Comparison of ENCODE assay signal across 8 mouse cellular contexts in the genomic region with DNA sequence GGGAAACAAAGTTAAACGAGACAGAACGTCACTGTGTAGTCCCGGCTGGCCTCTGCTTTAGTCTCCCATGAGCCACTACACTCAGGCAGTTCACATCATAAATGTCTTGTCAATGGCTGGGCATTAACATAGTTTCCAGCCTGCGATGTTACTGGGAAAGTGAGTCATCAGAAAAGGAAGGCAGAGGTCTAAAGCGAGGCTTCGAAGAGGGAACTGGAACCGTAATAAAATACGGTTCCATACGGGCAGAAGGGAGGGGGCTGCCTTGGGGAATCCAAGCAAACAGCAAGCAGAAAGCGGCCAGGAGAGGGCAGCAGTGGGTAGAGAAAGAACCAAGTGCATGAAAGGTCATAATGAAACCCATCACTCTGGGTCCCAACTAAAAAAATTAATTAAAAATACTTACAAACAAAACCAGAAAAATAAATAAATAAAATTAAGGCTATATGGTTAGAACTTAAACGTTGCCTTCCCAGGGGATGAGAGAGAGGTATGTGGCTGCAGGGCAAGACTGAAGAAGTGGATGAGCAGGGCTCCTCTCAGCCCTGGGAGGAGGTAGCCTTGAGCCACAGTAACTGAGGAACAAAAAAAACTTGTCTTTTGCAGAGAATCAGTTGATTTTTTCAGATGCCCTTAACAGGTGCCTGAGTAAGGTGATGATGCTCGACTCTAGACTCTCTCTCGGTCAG. TPM values are rescaled to one million over a fixed set of nuclear protein-coding genes. Genes with fewer than 3 reads are reported as not detected.
DNase-seq lines count a peak whose midpoint lies in the region; ATAC-seq and TF ChIP-seq lines count a peak whose summit lies in the region.

No protein-coding gene starts in this region.

- no peak overlapping the region for H3K27ac ChIP-seq in ES-Bruce4 (ENCODE audit: insufficient read depth, low read length)
- no peak overlapping the region for H3K27ac ChIP-seq in forebrain, embryonic 15.5 days (replicated peaks)

- no peak overlapping the region for H3K4me3 ChIP-seq in ES-Bruce4 (ENCODE audit: low read depth, low read length)
- no peak overlapping the region for H3K4me3 ChIP-seq in forebrain, embryonic 15.5 days
- H3K4me3 ChIP-seq in lung, adult 2 months (replicated peaks; ENCODE audit: extremely low read depth, low read depth, low read length) = no peak overlapping the region

- peak; percentile 61 for TF ChIP-seq CTCF in ES-Bruce4 (IDR thresholded peaks at IDR 0.05; ENCODE audit: low read depth, low read length)
- peak; percentile 65 for TF ChIP-seq CTCF in lung, adult 2 months (IDR thresholded peaks at IDR 0.05; ENCODE audit: insufficient read depth, low read length)

- DNase-seq in heart, postnatal 14 days = peak; percentile 76 to 86
- DNase-seq in layer of hippocampus, adult 11-12 months (ENCODE audit: low spot score) = peak; percentile 92
- DNase-seq in lung, adult 2 months = peak; percentile 63
- peak; percentile 24 to 70 for DNase-seq in thymus, postnatal 10 days (ENCODE audit: low spot score in 2 of 2)

- no peaks in the 10 kb centered on the region for H3K27me3 ChIP-seq in ES-Bruce4 (ENCODE audit: control insufficient read depth, insufficient read depth, low read length, poor library complexity, severe bottlenecking)
- H3K27me3 ChIP-seq in forebrain, embryonic 15.5 days = no peaks in the 10 kb centered on the region

- no peak overlapping the region for H3K4me2 ChIP-seq in forebrain, embryonic 15.5 days (replicated peaks)

- no peak for TF ChIP-seq EP300 in ES-Bruce4 (IDR thresholded peaks at IDR 0.05; ENCODE audit: insufficient read depth, low read depth, low read length)

- no peak for TF ChIP-seq POLR2A in ES-Bruce4 (IDR thresholded peaks at IDR 0.05; ENCODE audit: insufficient read depth, low read length)
- no peak for TF ChIP-seq POLR2A in lung, adult 2 months (IDR thresholded peaks at IDR 0.05; ENCODE audit: borderline replicate concordance, extremely low read depth, low read depth, low read length)

- WGBS in forebrain, embryonic 15.5 days = 35% methylated on average over 13 of the region's 13 CpGs
- WGBS in lung, adult 2 months = 29% methylated on average over 13 of the region's 13 CpGs

- intact Hi-C loops in heart, postnatal 14 days (cut with DNase I) = loop anchor here (1.0 to 10.0 kb wide), 3 partner anchors 56 to 188 kb away; no protein-coding TSS in a partner anchor

- H3K36me3 ChIP-seq in ES-Bruce4 (ENCODE audit: control insufficient read depth, insufficient read depth, low read length, poor library complexity, severe bottlenecking) = no peaks in the 10 kb centered on the region
- H3K36me3 ChIP-seq in forebrain, embryonic 15.5 days = peaks cover 9% of the 10 kb centered on the region; the same call in 1 of the 2 replicates

- peak; percentile 61; the same call in 1 of the 2 replicates for ATAC-seq in cerebellum, adult (ENCODE audit: insufficient number of reproducible peaks, low FRiP score, low TSS enrichment)
- ATAC-seq in forebrain, embryonic 15.5 days (replicated peaks) = peak; percentile 84
- peak; percentile 80 for ATAC-seq in neutrophil, adult 5-6 weeks (ENCODE audit: extremely low read depth, insufficient number of reproducible peaks, low FRiP score, poor library complexity, severe bottlenecking)

- no peaks in the 10 kb centered on the region for H3K4me1 ChIP-seq in ES-Bruce4 (ENCODE audit: control insufficient read depth, insufficient read depth, low read length)
- H3K4me1 ChIP-seq in forebrain, embryonic 15.5 days = no peaks in the 10 kb centered on the region
- no peaks in the 10 kb centered on the region for H3K4me1 ChIP-seq in lung, adult 2 months (ENCODE audit: control insufficient read depth, insufficient read depth, low read length)

- H3K9me3 ChIP-seq in ES-Bruce4 (replicated peaks; ENCODE audit: control insufficient read depth, insufficient read depth, low read length, poor library complexity, severe bottlenecking) = no peaks in the 10 kb centered on the region
- H3K9me3 ChIP-seq in forebrain, embryonic 15.5 days = no peaks in the 10 kb centered on the region

- no peak overlapping the region for H3K9ac ChIP-seq in ES-Bruce4 (ENCODE audit: low read depth, poor library complexity, severe bottlenecking)
- no peak overlapping the region for H3K9ac ChIP-seq in forebrain, embryonic 15.5 days (replicated peaks)

RNA-seq across cellular contexts. Expression of a gene that starts 24.4 kb away (rescaled TPM):
- polyA plus RNA-seq in ES-Bruce4 (2011; ENCODE audit: insufficient read depth, insufficient read length, low read depth, missing spikeins) = 44.9 and 47.6 TPM in 2 replicates
- 41.0 and 42.3 TPM in 2 replicates for polyA plus RNA-seq in forebrain, embryonic 15.5 days (2015; fragmentation: Nextera tagmentation; extraction: Ambion mirVana)
- 10 to 100 TPM; 43.9 to 46.3 TPM for total RNA-seq in heart, postnatal 14 days (2021)
- polyA plus RNA-seq in lung, adult 2 months (2012; rRNA removed) = 11.8 and 21.2 TPM in 2 replicates
- total RNA-seq in neutrophil, adult 5-6 weeks (2017) = 41.7 and 50.6 TPM in 2 replicates

RNA-seq across cellular contexts. Expression of a gene that starts 33.1 kb away (rescaled TPM):
- 2.3 and 3.3 TPM in 2 replicates for polyA plus RNA-seq in ES-Bruce4 (2011; ENCODE audit: insufficient read depth, insufficient read length, low read depth, missing spikeins)
- 23.3 and 24.0 TPM in 2 replicates for polyA plus RNA-seq in forebrain, embryonic 15.5 days (2015; fragmentation: Nextera tagmentation; extraction: Ambion mirVana)
- total RNA-seq in heart, postnatal 14 days (2021) = 1 to 10 TPM; 4.6 to 4.8 TPM
- polyA plus RNA-seq in lung, adult 2 months (2012; rRNA removed) = 9.6 and 11.8 TPM in 2 replicates
- total RNA-seq in neutrophil, adult 5-6 weeks (2017) = 0.25 and 0.47 TPM in 2 replicates
